Mouse (Mus musculus): ENCODE measurements around the gene Mpp3. TPM values are rescaled to one million over a fixed set of nuclear protein-coding genes. Genes with fewer than 3 reads are reported as not detected.

Mpp3 gene
- polyA plus RNA-seq, 1 experiment from 2014 or later = 0.76 TPM

GRCm38 (mm10) chr11:102053847-102054246, 25.6 kb upstream of the Mpp3 start:
- Histone ChIP-seq H3K9ac (ENCODE audit: low read depth, low read length) (no peak overlapping the region), H3K4me2 (ENCODE audit: low read depth, low read length) (no peak overlapping the region), H3K4me3 (ENCODE audit: low read depth, low read length) (no peak overlapping the region), H3K27me3 (ENCODE audit: control insufficient read depth, insufficient read depth, low read depth, low read length) (peaks cover 2% of the 10 kb centered on the region; the same call in 1 of the 2 replicates), H3K27ac (ENCODE audit: low read length) (no peak overlapping the region), H3K4me1 (ENCODE audit: control insufficient read depth, low read depth, low read length) (no peaks in the 10 kb centered on the region), H3K9me3 (replicated peaks; ENCODE audit: control insufficient read depth, low read length) (no peaks in the 10 kb centered on the region), H3K36me3 (ENCODE audit: control insufficient read depth, insufficient read depth) (no peaks in the 10 kb centered on the region)
- no peak for ATAC-seq (ENCODE audit: low read depth)
- WGBS (ENCODE audit: insufficient replicate concordance) = 15% methylated on average over 9 of the region's 9 CpGs

- Histone ChIP-seq H3K27ac (ENCODE audit: low read length) (no peak overlapping the region), H3K27me3 (ENCODE audit: control insufficient read depth, insufficient read depth, low read depth, low read length) (peaks cover 2% of the 10 kb centered on the region; the same call in 1 of the 2 replicates), H3K9ac (ENCODE audit: low read depth, low read length) (no peak overlapping the region), H3K4me2 (ENCODE audit: low read depth, low read length) (no peak overlapping the region), H3K9me3 (replicated peaks; ENCODE audit: control insufficient read depth, low read length) (no peaks in the 10 kb centered on the region), H3K4me3 (ENCODE audit: low read depth, low read length) (no peak overlapping the region), H3K4me1 (ENCODE audit: control insufficient read depth, low read depth, low read length) (no peaks in the 10 kb centered on the region), H3K36me3 (ENCODE audit: control insufficient read depth, insufficient read depth) (no peaks in the 10 kb centered on the region)
- WGBS (ENCODE audit: insufficient replicate concordance) = 52% methylated on average over 7 of the region's 7 CpGs
- no peak for ATAC-seq (ENCODE audit: low read depth)
These were observed 24.9 kb upstream of the Mpp3 start for GRCm38 (mm10) chr11:102053183-102053582.

- 70% methylated on average over 12 of the region's 12 CpGs for WGBS (ENCODE audit: insufficient replicate concordance)
- peaks cover 2% of the 10 kb centered on the region; the same call in 1 of the 2 replicates for H3K27me3 ChIP-seq (ENCODE audit: control insufficient read depth, insufficient read depth, low read depth, low read length)
- no peak overlapping the region for H3K9ac ChIP-seq (ENCODE audit: low read depth, low read length)
- H3K4me3 ChIP-seq (ENCODE audit: low read depth, low read length) = no peak overlapping the region
- no peaks in the 10 kb centered on the region for H3K36me3 ChIP-seq (ENCODE audit: control insufficient read depth, insufficient read depth)
- H3K4me1 ChIP-seq (ENCODE audit: control insufficient read depth, low read depth, low read length) = no peaks in the 10 kb centered on the region
- ATAC-seq (ENCODE audit: low read depth) = no peak
- no peak overlapping the region for H3K27ac ChIP-seq (ENCODE audit: low read length)
- H3K4me2 ChIP-seq (ENCODE audit: low read depth, low read length) = no peak overlapping the region
- no peaks in the 10 kb centered on the region for H3K9me3 ChIP-seq (replicated peaks; ENCODE audit: control insufficient read depth, low read length)
These were observed 24.4 kb upstream of the Mpp3 start for GRCm38 (mm10) chr11:102052697-102053096.

GRCm38 (mm10) chr11:102051954-102052353, 23.7 kb upstream of the Mpp3 start:
- Histone ChIP-seq H3K4me1 (ENCODE audit: control insufficient read depth, low read depth, low read length) (no peaks in the 10 kb centered on the region), H3K4me3 (ENCODE audit: low read depth, low read length) (no peak overlapping the region), H3K27ac (ENCODE audit: low read length) (peak overlapping the region; percentile 58; the same call in 1 of the 2 replicates), H3K36me3 (ENCODE audit: control insufficient read depth, insufficient read depth) (no peaks in the 10 kb centered on the region), H3K27me3 (ENCODE audit: control insufficient read depth, insufficient read depth, low read depth, low read length) (peaks cover 2% of the 10 kb centered on the region; the same call in 1 of the 2 replicates), H3K9ac (ENCODE audit: low read depth, low read length) (no peak overlapping the region), H3K9me3 (replicated peaks; ENCODE audit: control insufficient read depth, low read length) (no peaks in the 10 kb centered on the region), H3K4me2 (ENCODE audit: low read depth, low read length) (no peak overlapping the region)
- ATAC-seq (ENCODE audit: low read depth) = no peak
- WGBS (ENCODE audit: insufficient replicate concordance) = 48% methylated on average over 4 of the region's 4 CpGs

GRCm38 (mm10) chr11:102051541-102051940, 23.3 kb upstream of the Mpp3 start:
- Histone ChIP-seq H3K27ac (ENCODE audit: low read length) (peak overlapping the region; percentile 58; the same call in 1 of the 2 replicates), H3K4me2 (ENCODE audit: low read depth, low read length) (no peak overlapping the region), H3K4me3 (ENCODE audit: low read depth, low read length) (no peak overlapping the region), H3K27me3 (ENCODE audit: control insufficient read depth, insufficient read depth, low read depth, low read length) (peaks cover 2% of the 10 kb centered on the region; the same call in 1 of the 2 replicates), H3K36me3 (ENCODE audit: control insufficient read depth, insufficient read depth) (no peaks in the 10 kb centered on the region), H3K9ac (ENCODE audit: low read depth, low read length) (no peak overlapping the region), H3K9me3 (replicated peaks; ENCODE audit: control insufficient read depth, low read length) (no peaks in the 10 kb centered on the region), H3K4me1 (ENCODE audit: control insufficient read depth, low read depth, low read length) (no peaks in the 10 kb centered on the region)
- 50% methylated on average over 4 of the region's 4 CpGs for WGBS (ENCODE audit: insufficient replicate concordance)
- ATAC-seq (ENCODE audit: low read depth) = 0 out of 2 replicates have a peak, but pooled peaks have one; percentile 35

GRCm38 (mm10) chr11:102049875-102050482, 21.7 kb upstream of the Mpp3 start:
- no peaks in the 10 kb centered on the region for H3K36me3 ChIP-seq (ENCODE audit: control insufficient read depth, insufficient read depth)
- ATAC-seq (ENCODE audit: low read depth) = no peak
- peaks cover 2% of the 10 kb centered on the region; the same call in 1 of the 2 replicates for H3K27me3 ChIP-seq (ENCODE audit: control insufficient read depth, insufficient read depth, low read depth, low read length)
- H3K27ac ChIP-seq (ENCODE audit: low read length) = no peak overlapping the region
- H3K4me1 ChIP-seq (ENCODE audit: control insufficient read depth, low read depth, low read length) = no peaks in the 10 kb centered on the region
- no peak overlapping the region for H3K4me3 ChIP-seq (ENCODE audit: low read depth, low read length)
- H3K4me2 ChIP-seq (ENCODE audit: low read depth, low read length) = no peak overlapping the region
- 51% methylated on average over 14 of the region's 14 CpGs for WGBS (ENCODE audit: insufficient replicate concordance)
- H3K9me3 ChIP-seq (replicated peaks; ENCODE audit: control insufficient read depth, low read length) = no peaks in the 10 kb centered on the region
- H3K9ac ChIP-seq (ENCODE audit: low read depth, low read length) = no peak overlapping the region

GRCm38 (mm10) chr11:102046607-102047006, 18.3 kb upstream of the Mpp3 start:
- H3K4me3 ChIP-seq (ENCODE audit: low read depth, low read length) = no peak overlapping the region
- no peaks in the 10 kb centered on the region; the same call in 1 of the 2 replicates for H3K27me3 ChIP-seq (ENCODE audit: control insufficient read depth, insufficient read depth, low read depth, low read length)
- H3K27ac ChIP-seq (ENCODE audit: low read length) = no peak overlapping the region
- H3K9ac ChIP-seq (ENCODE audit: low read depth, low read length) = no peak overlapping the region
- no peaks in the 10 kb centered on the region for H3K36me3 ChIP-seq (ENCODE audit: control insufficient read depth, insufficient read depth)
- ATAC-seq (ENCODE audit: low read depth) = no peak
- H3K9me3 ChIP-seq (replicated peaks; ENCODE audit: control insufficient read depth, low read length) = no peaks in the 10 kb centered on the region
- H3K4me2 ChIP-seq (ENCODE audit: low read depth, low read length) = no peak overlapping the region
- 69% methylated on average over 9 of the region's 9 CpGs for WGBS (ENCODE audit: insufficient replicate concordance)
- no peaks in the 10 kb centered on the region for H3K4me1 ChIP-seq (ENCODE audit: control insufficient read depth, low read depth, low read length)

GRCm38 (mm10) chr11:102044691-102045212, 16.5 kb upstream of the Mpp3 start:
- Histone ChIP-seq H3K4me2 (ENCODE audit: low read depth, low read length) (no peak overlapping the region), H3K9me3 (replicated peaks; ENCODE audit: control insufficient read depth, low read length) (no peaks in the 10 kb centered on the region), H3K36me3 (ENCODE audit: control insufficient read depth, insufficient read depth) (no peaks in the 10 kb centered on the region), H3K27ac (ENCODE audit: low read length) (no peak overlapping the region), H3K4me1 (ENCODE audit: control insufficient read depth, low read depth, low read length) (no peaks in the 10 kb centered on the region; the same call in 1 of the 2 replicates), H3K4me3 (ENCODE audit: low read depth, low read length) (no peak overlapping the region), H3K9ac (ENCODE audit: low read depth, low read length) (no peak overlapping the region), H3K27me3 (ENCODE audit: control insufficient read depth, insufficient read depth, low read depth, low read length) (no peaks in the 10 kb centered on the region)
- 60% methylated on average over 7 of the region's 7 CpGs for WGBS (ENCODE audit: insufficient replicate concordance)
- ATAC-seq (ENCODE audit: low read depth) = no peak

GRCm38 (mm10) chr11:102043381-102043780, 15.1 kb upstream of the Mpp3 start:
- Histone ChIP-seq H3K27ac (ENCODE audit: low read length) (no peak overlapping the region), H3K36me3 (ENCODE audit: control insufficient read depth, insufficient read depth) (no peaks in the 10 kb centered on the region), H3K27me3 (ENCODE audit: control insufficient read depth, insufficient read depth, low read depth, low read length) (no peaks in the 10 kb centered on the region), H3K9me3 (replicated peaks; ENCODE audit: control insufficient read depth, low read length) (no peaks in the 10 kb centered on the region), H3K4me2 (ENCODE audit: low read depth, low read length) (no peak overlapping the region), H3K4me3 (ENCODE audit: low read depth, low read length) (no peak overlapping the region), H3K9ac (ENCODE audit: low read depth, low read length) (no peak overlapping the region), H3K4me1 (ENCODE audit: control insufficient read depth, low read depth, low read length) (no peaks in the 10 kb centered on the region; the same call in 1 of the 2 replicates)
- WGBS (ENCODE audit: insufficient replicate concordance) = 68% methylated on average over 6 of the region's 6 CpGs
- ATAC-seq (ENCODE audit: low read depth) = no peak

Data from liver, embryonic 16.5 days (tissue).